Mouse (Mus musculus) midbrain, embryonic 16.5 days (tissue): ENCODE measurements around the gene Adam33. TPM values are rescaled to one million over a fixed set of nuclear protein-coding genes. Genes with fewer than 3 reads are reported as not detected.

Source experiments
- ATAC-seq: fragments of 200-750 bp; cut with Nextera tagmentation; 2 replicates; pipeline ENCODE4 v1.8.0; 2017; ENCODE audit warnings: moderate TSS enrichment
- H3K27ac ChIP-seq: fragments of 300-500 bp; sonication (generic); 2 replicates; pipeline ENCODE4 v1.5.1; 2014; ENCODE audit warnings: mild to moderate bottlenecking, low read length, mixed read lengths
- H3K27me3 ChIP-seq: fragments of 300-500 bp; sonication (generic); 2 replicates; pipeline ENCODE4 v1.6.1; 2014; ENCODE audit warnings: low read depth, low read length, mixed read lengths; ENCODE audit not compliant: control insufficient read depth, insufficient read depth
- H3K36me3 ChIP-seq: fragments of 300-500 bp; sonication (generic); 2 replicates; pipeline ENCODE4 v1.6.1; 2014; ENCODE audit warnings: mild to moderate bottlenecking, low read length, moderate library complexity, mixed read lengths; ENCODE audit not compliant: control insufficient read depth, insufficient read depth
- H3K4me1 ChIP-seq: fragments of 300-500 bp; sonication (generic); 2 replicates; pipeline ENCODE4 v1.6.1; 2014; ENCODE audit warnings: mild to moderate bottlenecking, low read length, mixed read lengths; ENCODE audit not compliant: control insufficient read depth, insufficient read depth
- H3K4me2 ChIP-seq: fragments of 300-500 bp; sonication (generic); 2 replicates; pipeline ENCODE4 v1.6.1; 2014; ENCODE audit warnings: mild to moderate bottlenecking, low read length, mixed read lengths
- H3K4me3 ChIP-seq: fragments of 300-500 bp; sonication (generic); 2 replicates; pipeline ENCODE4 v1.5.1; 2014; ENCODE audit warnings: low read depth, mild to moderate bottlenecking, low read length, moderate library complexity, mixed read lengths
- H3K9ac ChIP-seq: fragments of 300-500 bp; sonication (generic); 2 replicates; pipeline ENCODE4 v1.6.1; 2014; ENCODE audit warnings: low read depth, low read length, mixed read lengths
- H3K9me3 ChIP-seq: fragments of 300-500 bp; sonication (generic); replicated peaks from 2 replicates; pipeline ENCODE4 v1.6.1; 2014; ENCODE audit warnings: mild to moderate bottlenecking, low read length, mixed read lengths; ENCODE audit not compliant: control insufficient read depth, poor library complexity, severe bottlenecking
- WGBS: fragments of 180-500 bp; shearing (Covaris S2); extraction: QIAGEN DNeasy Blood & Tissue Kit; methylation state at CpG from one replicate; pipeline ENCODE4 v1.1.7; 2014; 5-methylcytosine and 5-hydroxymethylcytosine counted together
- microRNA-seq: library from miRNA; unstranded; fragments of <30 nt; microRNA quantifications from one replicate; pipeline ENCODE4, GENCODE M21; 2017
- polyA plus RNA-seq: library from polyadenylated mRNA; unstranded; fragments of >200 nt; fragmentation: Nextera tagmentation; extraction: Ambion mirVana; gene quantifications from 2 replicates; pipeline ENCODE4 v1.2.1, GENCODE M21; 2015

Adam33 gene
- polyA plus RNA-seq, 1 experiment from 2014 or later = 1.5 TPM

- Histone ChIP-seq H3K4me2 (no peak overlapping the region), H3K4me3 (no peak overlapping the region), H3K27me3 (no peaks in the 10 kb centered on the region), H3K9me3 (no peaks in the 10 kb centered on the region), H3K36me3 (peaks cover 24% of the 10 kb centered on the region), H3K27ac (no peak overlapping the region), H3K4me1 (no peaks in the 10 kb centered on the region), H3K9ac (no peak overlapping the region)
- 87% methylated on average over 3 of the region's 3 CpGs for WGBS
- ATAC-seq = no peak
Observed at GRCm38 (mm10) chr2:131026941-131027340, 36.7 kb downstream of the Adam33 start.

GRCm38 (mm10) chr2:131025230-131025629 is 38.4 kb downstream of the Adam33 start:
- H3K4me3 ChIP-seq = no peak overlapping the region
- no peaks in the 10 kb centered on the region for H3K4me1 ChIP-seq
- H3K27ac ChIP-seq = no peak overlapping the region
- H3K4me2 ChIP-seq = no peak overlapping the region
- 92% methylated on average over 2 of the region's 2 CpGs for WGBS
- no peak for ATAC-seq
- H3K9ac ChIP-seq = no peak overlapping the region
- no peaks in the 10 kb centered on the region for H3K27me3 ChIP-seq
- H3K36me3 ChIP-seq = peaks cover 38% of the 10 kb centered on the region
- no peaks in the 10 kb centered on the region for H3K9me3 ChIP-seq

GRCm38 (mm10) chr2:131010566-131010965 is 53.0 kb downstream of the Adam33 start:
- no peaks in the 10 kb centered on the region for H3K9me3 ChIP-seq
- H3K27ac ChIP-seq = no peak overlapping the region
- no peaks in the 10 kb centered on the region for H3K4me1 ChIP-seq
- 100% methylated on average over 1 of the region's 1 CpGs for WGBS
- H3K9ac ChIP-seq = no peak overlapping the region
- H3K36me3 ChIP-seq = peaks cover 17% of the 10 kb centered on the region
- no peaks in the 10 kb centered on the region for H3K27me3 ChIP-seq
- no peak overlapping the region for H3K4me3 ChIP-seq
- ATAC-seq = no peak
- no peak overlapping the region for H3K4me2 ChIP-seq

GRCm38 (mm10) chr2:131009123-131009522 is 54.5 kb downstream of the Adam33 start:
- Histone ChIP-seq H3K27me3 (no peaks in the 10 kb centered on the region), H3K4me2 (no peak overlapping the region), H3K4me1 (no peaks in the 10 kb centered on the region), H3K4me3 (no peak overlapping the region), H3K9me3 (no peaks in the 10 kb centered on the region), H3K36me3 (peaks cover 15% of the 10 kb centered on the region), H3K27ac (no peak overlapping the region), H3K9ac (no peak overlapping the region)
- 88% methylated on average over 2 of the region's 2 CpGs for WGBS
- ATAC-seq = no peak

Small RNAs within 50 kb of the gene (microRNA-seq; reads per million reads assigned to microRNA genes)
- gene Mir6973b = not detected

Other genes with a start within 250 kb of the Adam33 start
- 98.1 and 108 TPM in 2 replicates for gene 4930402H24Rik, start 157.4 kb downstream of the Adam33 start, polyA plus RNA-seq
- gene Atrn, start 157.3 kb downstream of the Adam33 start, polyA plus RNA-seq = 15.0 TPM in 2 replicates
- 45.9 and 49.8 TPM in 2 replicates for gene Gfra4, start 20.7 kb downstream of the Adam33 start, polyA plus RNA-seq
- 0.15 and 0.18 TPM in 2 replicates for gene Siglec1, start 23.0 kb upstream of the Adam33 start, polyA plus RNA-seq
- 4.5 and 5.0 TPM in 2 replicates for gene Hspa12b, start 63.5 kb upstream of the Adam33 start, polyA plus RNA-seq
- not detected in 2 replicates for gene Gm11037, start 69.7 kb upstream of the Adam33 start, polyA plus RNA-seq
- gene 1700037H04Rik, start 96.3 kb upstream of the Adam33 start, polyA plus RNA-seq = 74.0 and 74.1 TPM in 2 replicates
- gene Cenpb, start 116.3 kb upstream of the Adam33 start, polyA plus RNA-seq = 11.1 and 11.7 TPM in 2 replicates
- 16.2 and 18.5 TPM in 2 replicates for gene Cdc25b, start 123.1 kb upstream of the Adam33 start, polyA plus RNA-seq
- gene Spef1, start 123.5 kb upstream of the Adam33 start, polyA plus RNA-seq = 9.5 and 11.2 TPM in 2 replicates
- 33.0 and 34.7 TPM in 2 replicates for gene Ap5s1, start 143.3 kb upstream of the Adam33 start, polyA plus RNA-seq
- 6.7 and 6.9 TPM in 2 replicates for gene Mavs, start 170.2 kb upstream of the Adam33 start, polyA plus RNA-seq
- 20.3 and 22.6 TPM in 2 replicates for gene Pank2, start 198.7 kb upstream of the Adam33 start, polyA plus RNA-seq